Comparison of ENCODE assay signal across 14 mouse cellular contexts in the genomic region with DNA sequence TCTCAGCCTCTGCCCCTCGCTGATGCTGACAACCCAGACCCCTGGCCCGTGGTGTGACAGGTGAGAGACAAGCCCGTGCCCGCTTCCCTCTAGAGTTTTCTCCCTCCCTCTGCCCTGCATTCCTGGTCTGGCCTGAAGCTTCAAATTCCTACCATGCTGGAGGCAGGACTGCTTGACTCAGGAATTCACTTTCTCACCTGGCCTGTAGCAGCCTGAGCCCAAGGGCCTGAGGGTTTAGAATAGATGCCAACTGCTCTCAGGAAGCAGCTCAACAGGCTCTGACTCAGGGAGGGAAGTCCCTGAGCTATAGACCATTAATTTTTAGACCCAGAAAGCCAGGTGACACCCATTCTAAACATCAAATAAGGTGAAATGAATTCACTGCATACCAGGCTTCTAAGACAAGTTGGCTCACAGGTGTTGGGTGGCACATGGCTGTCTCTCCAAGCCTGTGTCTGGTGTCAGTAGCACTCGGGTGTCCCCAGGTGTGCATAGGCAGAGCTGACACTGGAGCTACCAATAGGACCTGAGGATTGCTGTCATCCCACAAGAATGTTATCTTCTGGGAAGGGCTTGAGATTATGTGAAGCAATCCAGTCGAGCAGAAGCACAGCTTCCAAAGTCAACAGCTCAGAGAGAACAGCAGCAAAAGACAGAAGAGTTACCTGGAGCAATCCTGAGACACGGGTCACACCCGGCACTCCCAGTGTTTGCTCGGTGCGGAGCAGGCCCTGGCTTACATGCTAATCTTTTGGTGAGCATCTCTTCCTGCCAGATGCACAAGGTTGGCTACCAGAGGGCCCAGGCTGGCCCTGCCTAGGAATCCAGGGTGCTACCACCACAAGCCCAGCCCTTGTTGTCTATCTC. TPM values are rescaled to one million over a fixed set of nuclear protein-coding genes. Genes with fewer than 3 reads are reported as not detected.
A peak's percentile ranks its signal among the peaks of the same experiment; 100 is the strongest.
DNase-seq lines count a peak whose midpoint lies in the region; ATAC-seq and TF ChIP-seq lines count a peak whose summit lies in the region.
"Had no signal": no experiment of that assay in that cellular context is flagged by ENCODE, and none has a peak within 500 bp of the region (broad histone marks: within the 10 kb centered on the region; RNA-seq: fewer than 3 reads in every experiment).

No protein-coding gene starts in this region.

- no peaks in the 10 kb centered on the region for H3K27me3 ChIP-seq in kidney, embryonic 14.5 days (ENCODE audit: control insufficient read depth, insufficient read depth, low read length)
- H3K27me3 ChIP-seq in kidney, adult 2 months (replicated peaks; ENCODE audit: control insufficient read depth, insufficient read depth, low read length) = no peaks in the 10 kb centered on the region
- H3K27me3 ChIP-seq in limb, embryonic 15.5 days = no peaks in the 10 kb centered on the region
- H3K27me3 ChIP-seq in stomach, embryonic 16.5 days (ENCODE audit: control insufficient read depth, insufficient read depth, low read length) = no peaks in the 10 kb centered on the region

- intact Hi-C loops in left cerebral cortex, postnatal 4 days (cut with DNase I) = no loop called here

- H3K4me2 ChIP-seq in kidney, embryonic 14.5 days (replicated peaks; ENCODE audit: low read depth, low read length) = no peak overlapping the region
- no peak overlapping the region for H3K4me2 ChIP-seq in limb, embryonic 15.5 days
- H3K4me2 ChIP-seq in stomach, embryonic 16.5 days (ENCODE audit: low read depth, low read length) = no peak overlapping the region
- H3K4me2 ChIP-seq: heart, embryonic 13.5 days; liver, embryonic 12.5 days had no signal

- no peak overlapping the region for H3K27ac ChIP-seq in kidney, embryonic 14.5 days (ENCODE audit: low read depth, low read length)
- no peak overlapping the region for H3K27ac ChIP-seq in kidney, adult 2 months (ENCODE audit: insufficient read depth, low read depth, low read length)
- H3K27ac ChIP-seq in limb, embryonic 15.5 days = 0 out of 2 replicates have a peak overlapping the region, but pooled peaks have one; percentile 17
- H3K27ac ChIP-seq in stomach, embryonic 16.5 days (ENCODE audit: low read length) = no peak overlapping the region
- H3K27ac ChIP-seq: heart, embryonic 13.5 days; liver, embryonic 12.5 days had no signal

- no peak overlapping the region for H3K9ac ChIP-seq in kidney, embryonic 14.5 days (ENCODE audit: low read depth, low read length)
- no peak overlapping the region for H3K9ac ChIP-seq in limb, embryonic 15.5 days
- H3K9ac ChIP-seq in stomach, embryonic 16.5 days (ENCODE audit: low read length) = no peak overlapping the region
- H3K9ac ChIP-seq: heart, embryonic 13.5 days; liver, embryonic 12.5 days had no signal

- no peak for TF ChIP-seq CTCF in kidney, adult 2 months (conservative IDR thresholded peaks at IDR 0.05; ENCODE audit: insufficient read depth, insufficient read length, low read depth, low read length)

- WGBS in kidney, embryonic 14.5 days = 79% methylated on average over 10 of the region's 10 CpGs
- WGBS in kidney, adult 2 months = 70% methylated on average over 10 of the region's 10 CpGs
- WGBS in limb, embryonic 15.5 days = 58% methylated on average over 10 of the region's 10 CpGs
- WGBS in stomach, embryonic 16.5 days = 62% methylated on average over 10 of the region's 10 CpGs

- H3K4me3 ChIP-seq in kidney, embryonic 14.5 days (ENCODE audit: low read length) = no peak overlapping the region
- H3K4me3 ChIP-seq in kidney, adult 2 months (ENCODE audit: insufficient read depth, low read depth, low read length) = no peak overlapping the region
- H3K4me3 ChIP-seq in limb, embryonic 15.5 days = no peak overlapping the region
- H3K4me3 ChIP-seq in stomach, embryonic 16.5 days (replicated peaks; ENCODE audit: low read length) = no peak overlapping the region
- H3K4me3 ChIP-seq: heart, embryonic 13.5 days; liver, embryonic 12.5 days had no signal

- TF ChIP-seq POLR2A in kidney, adult 2 months (IDR thresholded peaks at IDR 0.05; ENCODE audit: low read depth, low read length) = no peak

- peaks cover 11% of the 10 kb centered on the region; the same call in 1 of the 2 replicates for H3K4me1 ChIP-seq in kidney, embryonic 14.5 days (ENCODE audit: control insufficient read depth, insufficient read depth, low read length)
- no peaks in the 10 kb centered on the region for H3K4me1 ChIP-seq in kidney, adult 2 months (ENCODE audit: control insufficient read depth, insufficient read depth, low read length)
- peaks cover 3% of the 10 kb centered on the region; the same call in 1 of the 2 replicates for H3K4me1 ChIP-seq in limb, embryonic 15.5 days
- peaks cover 8% of the 10 kb centered on the region; the same call in 1 of the 2 replicates for H3K4me1 ChIP-seq in stomach, embryonic 16.5 days (ENCODE audit: control insufficient read depth, insufficient read depth, low read length)
- H3K4me1 ChIP-seq: liver, embryonic 12.5 days had no signal

- peak; percentile 40 for DNase-seq in kidney, adult 11 months
- DNase-seq in kidney, adult 2 months = peak; percentile 42
- DNase-seq in thymus, postnatal 10 days (ENCODE audit: low spot score in 2 of 2) = no peak
- no peak for DNase-seq in left cerebral cortex, postnatal 4 days
- DNase-seq: cerebellum, adult 9-11 months; layer of hippocampus, postnatal 36 days had no signal

- H3K9me3 ChIP-seq in kidney, embryonic 14.5 days (ENCODE audit: control insufficient read depth, low read length) = no peaks in the 10 kb centered on the region
- H3K9me3 ChIP-seq in limb, embryonic 15.5 days = no peaks in the 10 kb centered on the region
- no peaks in the 10 kb centered on the region for H3K9me3 ChIP-seq in stomach, embryonic 16.5 days (replicated peaks; ENCODE audit: control insufficient read depth, low read length)
- H3K9me3 ChIP-seq: heart, embryonic 13.5 days; liver, embryonic 12.5 days had no signal

- ATAC-seq in kidney, embryonic 14.5 days (ENCODE audit: low FRiP score, low TSS enrichment) = no peak
- peak; percentile 25; the same call in 1 of the 2 replicates for ATAC-seq in limb, embryonic 15.5 days (ENCODE audit: insufficient number of reproducible peaks, low FRiP score, low TSS enrichment, low read depth)
- ATAC-seq in stomach, embryonic 16.5 days (ENCODE audit: insufficient read depth, low FRiP score) = peak; percentile 45; the same call in 1 of the 2 replicates
- ATAC-seq in erythroblast, adult 5-6 weeks (replicated peaks; ENCODE audit: low FRiP score, poor library complexity, severe bottlenecking) = no peak
- ATAC-seq: activated CD4-positive, CD25-positive, alpha-beta regulatory T cell, adult 4 months; liver, embryonic 12.5 days had no signal

- H3K36me3 ChIP-seq in kidney, embryonic 14.5 days (ENCODE audit: control insufficient read depth, insufficient read depth, low read length) = no peaks in the 10 kb centered on the region
- H3K36me3 ChIP-seq in kidney, adult 2 months (ENCODE audit: control insufficient read depth, insufficient read depth, low read length) = no peaks in the 10 kb centered on the region
- no peaks in the 10 kb centered on the region for H3K36me3 ChIP-seq in limb, embryonic 15.5 days
- H3K36me3 ChIP-seq in stomach, embryonic 16.5 days (ENCODE audit: control insufficient read depth, insufficient read depth, low read length) = no peaks in the 10 kb centered on the region
- H3K36me3 ChIP-seq: heart, embryonic 13.5 days; liver, embryonic 12.5 days had no signal

RNA-seq across cellular contexts. Expression of gene Dll1, which starts 50.5 kb away (rescaled TPM):
- 16.4 and 24.6 TPM in 2 replicates for polyA plus RNA-seq in kidney, embryonic 14.5 days (2014; fragmentation: Nextera tagmentation; extraction: Ambion mirVana)
- polyA plus RNA-seq in kidney, adult 2 months (2012; rRNA removed) = 12.3 and 14.1 TPM in 2 replicates
- polyA plus RNA-seq in limb, embryonic 15.5 days (2015; fragmentation: Nextera tagmentation; extraction: Ambion mirVana) = 6.8 and 8.5 TPM in 2 replicates
- 13.0 and 13.6 TPM in 2 replicates for polyA plus RNA-seq in stomach, embryonic 16.5 days (2015; fragmentation: Nextera tagmentation; extraction: Ambion mirVana)
- total RNA-seq in erythroblast, adult 5-6 weeks (2015; ENCODE audit: low replicate concordance) = not detected in 2 replicates
- total RNA-seq in erythroblast, adult 5-6 weeks (2017; ENCODE audit: low replicate concordance) = not detected in 2 replicates
- 10 to 100 TPM; 18.9 to 20.8 TPM for total RNA-seq in left cerebral cortex, postnatal 4 days (2021)
- total RNA-seq: MEL had no signal

Comparison
In these comparisons a context has a peak if more than half of its experiments do, and no peak if none do; other contexts are left out.
1. DNase-seq: peak in kidney, adult 11 months (single experiment) and kidney, adult 2 months (single experiment); none in thymus, postnatal 10 days (0 of 2) and left cerebral cortex, postnatal 4 days (single experiment).
2. ATAC-seq: peak in limb, embryonic 15.5 days (single experiment) and stomach, embryonic 16.5 days (single experiment); none in kidney, embryonic 14.5 days (single experiment) and erythroblast, adult 5-6 weeks (single experiment).